In genomic region chr15:96963735-96964134, GRCm38 (mm10) we compare ENCODE assay signal across 14 mouse cellular contexts.
DNase-seq lines count a peak whose midpoint lies in the region; ATAC-seq lines count a peak whose summit lies in the region.
"Had no signal": no experiment of that assay in that cellular context is flagged by ENCODE, and none has a peak within 500 bp of the region (broad histone marks: within the 10 kb centered on the region; RNA-seq: fewer than 3 reads in every experiment).

No protein-coding gene starts in this region.

- H3K9ac ChIP-seq in heart, embryonic 16.5 days (ENCODE audit: low read length) = no peak overlapping the region; the same call in 1 of the 2 replicates
- no peak overlapping the region for H3K9ac ChIP-seq in midbrain, embryonic 16.5 days (ENCODE audit: low read depth, low read length)
- no peak overlapping the region for H3K9ac ChIP-seq in midbrain, embryonic 11.5 days (ENCODE audit: low read length)
- no peak overlapping the region for H3K9ac ChIP-seq in limb, embryonic 15.5 days
- H3K9ac ChIP-seq: intestine, embryonic 15.5 days; kidney, embryonic 15.5 days; liver, embryonic 13.5 days had no signal

- no peaks in the 10 kb centered on the region for H3K9me3 ChIP-seq in heart, embryonic 16.5 days (replicated peaks; ENCODE audit: control insufficient read depth, low read length)
- no peaks in the 10 kb centered on the region for H3K9me3 ChIP-seq in midbrain, embryonic 16.5 days (replicated peaks; ENCODE audit: control insufficient read depth, low read length, poor library complexity, severe bottlenecking)
- no peaks in the 10 kb centered on the region for H3K9me3 ChIP-seq in midbrain, embryonic 11.5 days (ENCODE audit: control insufficient read depth, low read length)
- no peaks in the 10 kb centered on the region for H3K9me3 ChIP-seq in limb, embryonic 15.5 days
- H3K9me3 ChIP-seq: intestine, embryonic 15.5 days; kidney, embryonic 15.5 days; liver, embryonic 13.5 days had no signal

- peaks cover 2% of the 10 kb centered on the region; the same call in 1 of the 2 replicates for H3K4me1 ChIP-seq in heart, embryonic 16.5 days (ENCODE audit: control insufficient read depth, insufficient read depth, low read length)
- peaks cover 2% of the 10 kb centered on the region; the same call in 1 of the 2 replicates for H3K4me1 ChIP-seq in midbrain, embryonic 16.5 days (ENCODE audit: control insufficient read depth, insufficient read depth, low read length)
- H3K4me1 ChIP-seq in midbrain, embryonic 11.5 days (ENCODE audit: control insufficient read depth, insufficient read depth, low read length) = no peaks in the 10 kb centered on the region
- H3K4me1 ChIP-seq in limb, embryonic 15.5 days = peaks cover 10% of the 10 kb centered on the region; the same call in 1 of the 2 replicates
- H3K4me1 ChIP-seq: intestine, embryonic 15.5 days; kidney, embryonic 15.5 days; liver, embryonic 13.5 days had no signal

- ATAC-seq in heart, embryonic 16.5 days (replicated peaks; ENCODE audit: extremely low read depth, insufficient read depth, low FRiP score) = no peak
- no peak for ATAC-seq in midbrain, embryonic 16.5 days
- no peak for ATAC-seq in midbrain, embryonic 11.5 days (ENCODE audit: low FRiP score)
- ATAC-seq in limb, embryonic 15.5 days (ENCODE audit: insufficient number of reproducible peaks, low FRiP score, low TSS enrichment, low read depth) = no peak
- ATAC-seq: intestine, embryonic 15.5 days; lung, postnatal 0 days had no signal

- H3K4me3 ChIP-seq in heart, embryonic 16.5 days (ENCODE audit: low read length) = no peak overlapping the region
- no peak overlapping the region for H3K4me3 ChIP-seq in midbrain, embryonic 16.5 days (ENCODE audit: low read depth, low read length)
- H3K4me3 ChIP-seq in midbrain, embryonic 11.5 days (ENCODE audit: low read depth, low read length) = no peak overlapping the region
- H3K4me3 ChIP-seq in limb, embryonic 15.5 days = peak overlapping the region; percentile 7; the same call in 1 of the 2 replicates
- H3K4me3 ChIP-seq: intestine, embryonic 15.5 days; kidney, embryonic 15.5 days; liver, embryonic 13.5 days had no signal

- peak overlapping the region; percentile 44 for H3K4me2 ChIP-seq in heart, embryonic 16.5 days (ENCODE audit: low read depth, low read length)
- peak overlapping the region; percentile 19 for H3K4me2 ChIP-seq in midbrain, embryonic 16.5 days (ENCODE audit: low read length)
- H3K4me2 ChIP-seq in midbrain, embryonic 11.5 days = no peak overlapping the region
- peak overlapping the region; percentile 36 for H3K4me2 ChIP-seq in limb, embryonic 15.5 days
- H3K4me2 ChIP-seq: intestine, embryonic 15.5 days; kidney, embryonic 15.5 days; liver, embryonic 13.5 days had no signal

- intact Hi-C loops in heart, postnatal 25 days (cut with DNase I) = no loop called here

- H3K36me3 ChIP-seq in heart, embryonic 16.5 days (ENCODE audit: control insufficient read depth, insufficient read depth) = no peaks in the 10 kb centered on the region
- H3K36me3 ChIP-seq in midbrain, embryonic 16.5 days (ENCODE audit: control insufficient read depth, insufficient read depth, low read length) = no peaks in the 10 kb centered on the region
- no peaks in the 10 kb centered on the region for H3K36me3 ChIP-seq in midbrain, embryonic 11.5 days (ENCODE audit: control insufficient read depth, insufficient read depth, low read length)
- H3K36me3 ChIP-seq in limb, embryonic 15.5 days = no peaks in the 10 kb centered on the region
- H3K36me3 ChIP-seq: intestine, embryonic 15.5 days; kidney, embryonic 15.5 days; liver, embryonic 13.5 days had no signal

- H3K27ac ChIP-seq in heart, embryonic 16.5 days (ENCODE audit: low read length) = peak overlapping the region; percentile 5; the same call in 1 of the 2 replicates
- no peak overlapping the region for H3K27ac ChIP-seq in midbrain, embryonic 16.5 days (ENCODE audit: low read length)
- no peak overlapping the region for H3K27ac ChIP-seq in midbrain, embryonic 11.5 days (ENCODE audit: low read depth, low read length)
- H3K27ac ChIP-seq in limb, embryonic 15.5 days = peak overlapping the region; percentile 52
- H3K27ac ChIP-seq: intestine, embryonic 15.5 days; kidney, embryonic 15.5 days; liver, embryonic 13.5 days had no signal

- H3K27me3 ChIP-seq in heart, embryonic 16.5 days (ENCODE audit: control insufficient read depth, insufficient read depth, low read length) = no peaks in the 10 kb centered on the region
- H3K27me3 ChIP-seq in midbrain, embryonic 16.5 days (ENCODE audit: control insufficient read depth, insufficient read depth, low read depth, low read length) = no peaks in the 10 kb centered on the region
- H3K27me3 ChIP-seq in midbrain, embryonic 11.5 days (ENCODE audit: control insufficient read depth, insufficient read depth, low read length) = no peaks in the 10 kb centered on the region
- no peaks in the 10 kb centered on the region for H3K27me3 ChIP-seq in limb, embryonic 15.5 days
- H3K27me3 ChIP-seq: intestine, embryonic 15.5 days; kidney, embryonic 15.5 days; liver, embryonic 13.5 days had no signal

- DNase-seq in embryo, embryonic 10.5 days (ENCODE audit: low spot score) = peak; percentile 36
- DNase-seq in embryo, embryonic 9.5 days (ENCODE audit: extremely low spot score) = no peak
- no peak for DNase-seq in heart, postnatal 25 days (ENCODE audit: low spot score)
- no peak for DNase-seq in midbrain, embryonic 11.5 days (ENCODE audit: low spot score, missing footprints)
- no peak for DNase-seq in adrenal gland, adult 8-10 months
- DNase-seq: adrenal gland, postnatal 14 days; cerebellum, adult 9-10 months; liver, embryonic 13.5 days had no signal

- 35% methylated on average over 10 of the region's 10 CpGs for WGBS in heart, embryonic 16.5 days
- WGBS in midbrain, embryonic 16.5 days = 57% methylated on average over 10 of the region's 10 CpGs
- 78% methylated on average over 10 of the region's 10 CpGs for WGBS in midbrain, embryonic 11.5 days
- WGBS in limb, embryonic 15.5 days = 25% methylated on average over 10 of the region's 10 CpGs

Comparison
In these comparisons a context has a peak if more than half of its experiments do, and no peak if none do; other contexts are left out.
1. H3K27ac ChIP-seq: peak in heart, embryonic 16.5 days (single experiment) and limb, embryonic 15.5 days (single experiment); none in midbrain, embryonic 16.5 days (single experiment) and midbrain, embryonic 11.5 days (single experiment).